Mouse (Mus musculus): ENCODE measurements around the gene Syne2. TPM values are rescaled to one million over a fixed set of nuclear protein-coding genes. Genes with fewer than 3 reads are reported as not detected.
"Not testable (repeated sequence)": the region's sequence is repeated elsewhere in the genome, so short reads cannot be mapped to it uniquely, and the experiment has no call there.

The Syne2 gene
- polyA plus RNA-seq, 1 experiment from 2014 or later = 6.3 TPM

DNA sequence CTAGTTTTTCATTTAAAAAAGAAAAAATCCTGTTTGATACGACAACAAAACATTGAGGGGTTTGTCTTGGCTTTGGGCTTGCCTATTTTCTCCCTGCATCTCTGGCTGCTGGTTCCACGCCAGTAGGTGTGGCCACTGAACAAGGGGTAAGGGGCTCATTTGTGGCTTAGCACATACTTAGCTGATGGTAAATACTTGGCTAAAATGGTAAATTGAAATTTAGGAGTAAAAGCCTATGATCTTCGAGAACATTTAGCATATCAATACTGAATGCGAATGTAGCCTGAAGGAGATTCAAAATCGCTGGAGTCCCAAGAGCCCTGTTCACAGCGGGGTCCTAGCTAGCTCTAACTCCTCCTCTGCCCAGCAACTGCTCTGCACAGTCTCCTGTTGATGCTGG lies 318.8 kb downstream of the Syne2 start:
- no peak for DNase-seq
- ATAC-seq = no peak
- no peaks in the 10 kb centered on the region for H3K9me3 ChIP-seq (ENCODE audit: low read length)

DNA sequence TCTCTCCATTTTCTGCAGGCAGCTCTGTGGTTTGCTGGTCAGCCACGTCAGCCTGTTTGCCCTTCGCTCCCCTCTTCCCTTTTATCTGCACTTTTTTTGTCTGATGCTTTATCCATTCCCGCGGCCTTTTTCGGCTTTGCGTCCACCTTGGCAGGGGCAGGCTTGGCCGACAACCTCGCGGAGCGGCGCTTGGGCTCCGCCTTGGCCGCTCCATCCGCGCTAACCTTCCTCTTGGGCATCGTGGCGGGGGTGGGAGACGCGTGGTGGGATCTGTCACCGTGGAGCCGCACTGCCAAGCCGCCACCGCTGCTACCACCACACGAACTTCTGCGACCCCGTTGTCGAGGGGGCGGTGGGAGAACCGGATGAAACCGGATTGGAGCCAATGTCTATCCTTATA lies 334.5 kb downstream of the Syne2 start:
- 21% methylated on average over 30 of the region's 30 CpGs for WGBS (ENCODE audit: insufficient replicate concordance)

More for the DNA sequence above, 318.8 kb downstream of the Syne2 start:
- no peaks in the 10 kb centered on the region for H3K4me1 ChIP-seq (ENCODE audit: insufficient read depth)
- no peak overlapping the region for H3K4me3 ChIP-seq (ENCODE audit: low read depth, low read length)
- H3K27ac ChIP-seq (ENCODE audit: low read depth) = no peak overlapping the region
- no peak overlapping the region for H3K4me2 ChIP-seq (ENCODE audit: low read depth, low read length)
- TF ChIP-seq EP300 (IDR thresholded peaks at IDR 0.05; ENCODE audit: low read depth) (no peak), CTCF (IDR thresholded peaks at IDR 0.05; ENCODE audit: low read depth) (no peak)
- H3K9ac ChIP-seq (replicated peaks) = no peak overlapping the region
- H3K36me3 ChIP-seq (replicated peaks; ENCODE audit: insufficient read depth, low read length) = no peaks in the 10 kb centered on the region
- 59% methylated on average over 6 of the region's 6 CpGs for WGBS (ENCODE audit: insufficient replicate concordance)
- no peaks in the 10 kb centered on the region for H3K27me3 ChIP-seq (ENCODE audit: insufficient read depth, low read length)

More for the DNA sequence above, 334.5 kb downstream of the Syne2 start:
- 0 out of 2 replicates have a peak overlapping the region, but pooled peaks have one; percentile 32 for H3K4me2 ChIP-seq (ENCODE audit: low read depth, low read length)
- H3K27ac ChIP-seq (ENCODE audit: low read depth); H3K9ac ChIP-seq (replicated peaks); H3K4me3 ChIP-seq (ENCODE audit: low read depth, low read length); H3K36me3 ChIP-seq (replicated peaks; ENCODE audit: insufficient read depth, low read length); H3K4me1 ChIP-seq (ENCODE audit: insufficient read depth); DNase-seq; H3K27me3 ChIP-seq (ENCODE audit: insufficient read depth, low read length); H3K9me3 ChIP-seq (ENCODE audit: low read length); ATAC-seq: not testable (repeated sequence)

Small RNA genes lying within 50 kb of the gene (microRNA-seq; reads per million reads assigned to microRNA genes)
- 3.2 reads per million for gene Mir5101

Other genes with a start within 250 kb of the Syne2 start
- 4.9 and 6.5 TPM in 2 replicates for gene Ppp2r5e, start 221.9 kb upstream of the Syne2 start, polyA plus RNA-seq (2015; fragmentation: Nextera tagmentation; extraction: Ambion mirVana)
- 4.7 and 5.1 TPM in 2 replicates for gene Wdr89, start 148.6 kb upstream of the Syne2 start, polyA plus RNA-seq (2015; fragmentation: Nextera tagmentation; extraction: Ambion mirVana)
- 13.8 and 17.4 TPM in 2 replicates for gene Sgpp1, start 82.4 kb upstream of the Syne2 start, polyA plus RNA-seq (2015; fragmentation: Nextera tagmentation; extraction: Ambion mirVana)

Measured in liver, postnatal 0 days (tissue).